Mouse (Mus musculus) heart, postnatal 0 days (tissue): ENCODE data around the gene Muc1. TPM values are rescaled to one million over a fixed set of nuclear protein-coding genes. Genes with fewer than 3 reads are reported as not detected.

Experiments
- ATAC-seq: fragments of 200-750 bp; cut with Nextera tagmentation; 2 replicates; pipeline ENCODE4 v1.8.0; 2017; ENCODE audit warnings: low read depth, moderate number of reproducible peaks, moderate library complexity; ENCODE audit not compliant: insufficient read depth
- DNase-seq: peaks from one replicate; pipeline ENCODE4 v3.0.0-alpha.2; 2016; ENCODE audit warnings: low spot score
- H3K27ac ChIP-seq: fragments of 300-500 bp; sonication (generic); 2 replicates; pipeline ENCODE4 v1.5.1; 2014; ENCODE audit warnings: low read depth, mild to moderate bottlenecking
- H3K27me3 ChIP-seq: fragments of 300-500 bp; sonication (generic); 2 replicates; pipeline ENCODE4 v1.6.1; 2014; ENCODE audit warnings: low read length, mixed read lengths; ENCODE audit not compliant: control insufficient read depth, insufficient read depth
- H3K36me3 ChIP-seq: fragments of 300-500 bp; sonication (generic); replicated peaks from 2 replicates; pipeline ENCODE4 v1.6.1; 2014; ENCODE audit warnings: low read length, mixed read lengths; ENCODE audit not compliant: control insufficient read depth, insufficient read depth
- H3K4me1 ChIP-seq: fragments of 300-500 bp; sonication (generic); 2 replicates; pipeline ENCODE4 v1.6.1; 2014; ENCODE audit warnings: antibody characterized with exemption; ENCODE audit not compliant: control insufficient read depth, insufficient read depth
- H3K4me2 ChIP-seq: fragments of 300-500 bp; sonication (generic); 2 replicates; pipeline ENCODE4 v1.6.1; 2014; ENCODE audit warnings: low read depth, mild to moderate bottlenecking, low read length, moderate library complexity
- H3K4me3 ChIP-seq: fragments of 300-500 bp; sonication (generic); 2 replicates; pipeline ENCODE4 v1.5.1; 2014; ENCODE audit warnings: low read depth, low read length
- H3K9ac ChIP-seq: fragments of 300-500 bp; sonication (generic); replicated peaks from 2 replicates; pipeline ENCODE4 v1.6.1; 2014; ENCODE audit warnings: low read depth, low read length, mixed read lengths
- H3K9me3 ChIP-seq: fragments of 300-500 bp; sonication (generic); replicated peaks from 2 replicates; pipeline ENCODE4 v1.6.1; 2016; ENCODE audit warnings: low read length; ENCODE audit not compliant: control insufficient read depth
- CTCF ChIP-seq: IDR thresholded peaks from 2 replicates; pipeline ENCODE4 v1.5.1; 2016; ENCODE audit warnings: antibody characterized with exemption, control low read depth, low read depth
- EP300 ChIP-seq: IDR thresholded peaks from 2 replicates; pipeline ENCODE4 v1.6.1; 2016; ENCODE audit warnings: antibody characterized with exemption, low read depth
- WGBS: fragments of 180-500 bp; shearing (Covaris S2); extraction: QIAGEN DNeasy Blood & Tissue Kit; methylation state at CpG from one replicate; pipeline ENCODE4 v1.1.7; 2014; 5-methylcytosine and 5-hydroxymethylcytosine counted together
- polyA plus RNA-seq: library from polyadenylated mRNA; unstranded; fragments of >200 nt; fragmentation: Nextera tagmentation; extraction: Ambion mirVana; gene quantifications from 2 replicates; pipeline ENCODE4 v1.2.1, GENCODE M21; 2015
- total RNA-seq: library from RNA; depleted of rRNA; stranded (reverse); fragments of >200 nt; gene quantifications from 2 replicates; pipeline ENCODE4 v1.2.3, GENCODE M21; 2014; ENCODE audit warnings: low replicate concordance

Muc1 gene
- total and polyA plus RNA-seq, 2 experiments from 2014 or later: 0.20 TPM; not detected in 1

GRCm38 (mm10) chr3:89218271-89218670 lies 10.6 kb upstream of the Muc1 start:
- Histone ChIP-seq H3K4me1 (peaks cover 5% of the 10 kb centered on the region), H3K9ac (no peak overlapping the region), H3K4me3 (no peak overlapping the region), H3K9me3 (no peaks in the 10 kb centered on the region), H3K4me2 (no peak overlapping the region), H3K27ac (no peak overlapping the region), H3K36me3 (no peaks in the 10 kb centered on the region), H3K27me3 (no peaks in the 10 kb centered on the region)
- DNase-seq: no peak
- TF ChIP-seq EP300 (no peak), CTCF (no peak)
- 79% methylated on average over 1 of the region's 1 CpGs for WGBS
- ATAC-seq: no peak

GRCm38 (mm10) chr3:89219546-89219945 lies 9.3 kb upstream of the Muc1 start:
- H3K4me3 ChIP-seq: no peak overlapping the region
- no peaks in the 10 kb centered on the region for H3K36me3 ChIP-seq
- H3K27me3 ChIP-seq: no peaks in the 10 kb centered on the region
- no peaks in the 10 kb centered on the region for H3K9me3 ChIP-seq
- TF ChIP-seq EP300 (no peak), CTCF (no peak)
- DNase-seq (no peak), ATAC-seq (no peak)
- no peak overlapping the region for H3K9ac ChIP-seq
- no peak overlapping the region for H3K27ac ChIP-seq
- 0 out of 2 replicates have a peak, but pooled peaks cover 4% of the 10 kb centered on the region for H3K4me1 ChIP-seq
- 22% methylated on average over 8 of the region's 8 CpGs for WGBS
- H3K4me2 ChIP-seq: no peak overlapping the region

- Histone ChIP-seq H3K9ac (no peak overlapping the region), H3K4me2 (no peak overlapping the region), H3K36me3 (no peaks in the 10 kb centered on the region), H3K27ac (no peak overlapping the region), H3K4me3 (no peak overlapping the region), H3K27me3 (peaks cover 7% of the 10 kb centered on the region; the same call in 1 of the 2 replicates), H3K9me3 (no peaks in the 10 kb centered on the region), H3K4me1 (no peaks in the 10 kb centered on the region)
- ATAC-seq (no peak), DNase-seq (no peak)
- 72% methylated on average over 5 of the region's 5 CpGs for WGBS
- TF ChIP-seq CTCF (no peak), EP300 (no peak)
Measured at GRCm38 (mm10) chr3:89221167-89221566, 7.7 kb upstream of the Muc1 start.

- TF ChIP-seq EP300: no peak
- TF ChIP-seq CTCF: no peak
- Histone ChIP-seq H3K4me1 (peaks cover 11% of the 10 kb centered on the region), H3K4me3 (no peak overlapping the region), H3K9ac (no peak overlapping the region), H3K4me2 (no peak overlapping the region), H3K36me3 (no peaks in the 10 kb centered on the region), H3K27ac (no peak overlapping the region), H3K9me3 (no peaks in the 10 kb centered on the region), H3K27me3 (peaks cover 15% of the 10 kb centered on the region; the same call in 1 of the 2 replicates)
- 77% methylated on average over 11 of the region's 11 CpGs for WGBS
- no peak for DNase-seq
- ATAC-seq: no peak
Measured at GRCm38 (mm10) chr3:89224796-89225195, 4.1 kb upstream of the Muc1 start.

GRCm38 (mm10) chr3:89225321-89225815 lies 3.5 kb upstream of the Muc1 start:
- Histone ChIP-seq H3K9me3 (no peaks in the 10 kb centered on the region), H3K4me1 (peaks cover 11% of the 10 kb centered on the region), H3K36me3 (no peaks in the 10 kb centered on the region), H3K4me2 (no peak overlapping the region), H3K4me3 (no peak overlapping the region), H3K9ac (no peak overlapping the region), H3K27me3 (peaks cover 19% of the 10 kb centered on the region; the same call in 1 of the 2 replicates), H3K27ac (no peak overlapping the region)
- DNase-seq (no peak), ATAC-seq (no peak)
- 75% methylated on average over 12 of the region's 12 CpGs for WGBS
- TF ChIP-seq CTCF (no peak), EP300 (no peak)

- DNase-seq: no peak
- H3K9me3 ChIP-seq: no peaks in the 10 kb centered on the region
- peaks cover 21% of the 10 kb centered on the region; the same call in 1 of the 2 replicates for H3K27me3 ChIP-seq
- TF ChIP-seq CTCF: no peak
- no peak for TF ChIP-seq EP300
- no peak overlapping the region for H3K4me2 ChIP-seq
- H3K4me1 ChIP-seq: peaks cover 11% of the 10 kb centered on the region
- H3K27ac ChIP-seq: no peak overlapping the region
- H3K9ac ChIP-seq: no peak overlapping the region
- WGBS: 76% methylated on average over 4 of the region's 4 CpGs
- H3K4me3 ChIP-seq: no peak overlapping the region
- no peaks in the 10 kb centered on the region for H3K36me3 ChIP-seq
- no peak for ATAC-seq
Measured at GRCm38 (mm10) chr3:89225918-89226317, 2.9 kb upstream of the Muc1 start.
